In genomic region chr11:68974059-68974450, GRCm38 (mm10) we compare ENCODE assay signal across 8 mouse cellular contexts. TPM values are rescaled to one million over a fixed set of nuclear protein-coding genes. Genes with fewer than 3 reads are reported as not detected.
A peak's percentile ranks its signal among the peaks of the same experiment; 100 is the strongest.
DNase-seq lines count a peak whose midpoint lies in the region; ATAC-seq and TF ChIP-seq lines count a peak whose summit lies in the region.

No protein-coding gene starts in this region.

- WGBS in kidney, embryonic 16.5 days, result 33% methylated on average over 6 of the region's 6 CpGs
- 33% methylated on average over 6 of the region's 6 CpGs for WGBS in hindbrain, embryonic 15.5 days
- WGBS in midbrain, embryonic 15.5 days, result 24% methylated on average over 6 of the region's 6 CpGs

- H3K27ac ChIP-seq in kidney, embryonic 16.5 days (ENCODE audit: low read length), result no peak overlapping the region
- H3K27ac ChIP-seq in cortical plate, adult 2 months (ENCODE audit: insufficient read depth, low read length), result no peak overlapping the region
- no peak overlapping the region for H3K27ac ChIP-seq in hindbrain, embryonic 15.5 days (replicated peaks)
- H3K27ac ChIP-seq in midbrain, embryonic 15.5 days, result no peak overlapping the region

- H3K27me3 ChIP-seq in kidney, embryonic 16.5 days (ENCODE audit: insufficient read depth, low read length), result no peaks in the 10 kb centered on the region
- no peaks in the 10 kb centered on the region for H3K27me3 ChIP-seq in hindbrain, embryonic 15.5 days
- H3K27me3 ChIP-seq in midbrain, embryonic 15.5 days (replicated peaks), result no peaks in the 10 kb centered on the region; the same call in 1 of the 2 replicates

- DNase-seq in kidney, adult 18-20 months, result no peak
- DNase-seq in embryo, embryonic 9.5 days (ENCODE audit: extremely low spot score), result no peak
- no peak for DNase-seq in layer of hippocampus, adult 9-10 months (ENCODE audit: low spot score)
- DNase-seq in urinary bladder, adult 18-20 months (ENCODE audit: low spot score in 2 of 2), result no peak

- no peak for TF ChIP-seq CTCF in cortical plate, adult 2 months (IDR thresholded peaks at IDR 0.05; ENCODE audit: extremely low read depth, insufficient read depth, low read length)

- peak overlapping the region; percentile 56 for H3K4me3 ChIP-seq in kidney, embryonic 16.5 days (ENCODE audit: low read length)
- H3K4me3 ChIP-seq in cortical plate, adult 2 months (ENCODE audit: insufficient read depth, low read length), result peak overlapping the region; percentile 39
- H3K4me3 ChIP-seq in hindbrain, embryonic 15.5 days, result peak overlapping the region; percentile 45
- peak overlapping the region; percentile 44 for H3K4me3 ChIP-seq in midbrain, embryonic 15.5 days

- H3K9ac ChIP-seq in kidney, embryonic 16.5 days (replicated peaks; ENCODE audit: low read length), result peak overlapping the region; percentile 61
- 0 out of 2 replicates have a peak overlapping the region, but pooled peaks have one; percentile 30 for H3K9ac ChIP-seq in hindbrain, embryonic 15.5 days
- H3K9ac ChIP-seq in midbrain, embryonic 15.5 days, result no peak overlapping the region

- H3K4me1 ChIP-seq in kidney, embryonic 16.5 days (ENCODE audit: insufficient read depth, low read length), result peaks cover 10% of the 10 kb centered on the region
- no peaks in the 10 kb centered on the region for H3K4me1 ChIP-seq in cortical plate, adult 2 months (ENCODE audit: control insufficient read depth, insufficient read depth, low read length)
- peaks cover 7% of the 10 kb centered on the region for H3K4me1 ChIP-seq in hindbrain, embryonic 15.5 days (replicated peaks)
- H3K4me1 ChIP-seq in midbrain, embryonic 15.5 days, result peaks cover 11% of the 10 kb centered on the region

- peak overlapping the region; percentile 75 for H3K4me2 ChIP-seq in kidney, embryonic 16.5 days (replicated peaks; ENCODE audit: low read depth, low read length)
- H3K4me2 ChIP-seq in hindbrain, embryonic 15.5 days, result peak overlapping the region; percentile 80
- peak overlapping the region; percentile 79 for H3K4me2 ChIP-seq in midbrain, embryonic 15.5 days

- ATAC-seq in kidney, embryonic 16.5 days (ENCODE audit: low FRiP score, low TSS enrichment), result no peak
- no peak for ATAC-seq in hindbrain, embryonic 15.5 days (ENCODE audit: low FRiP score, low read depth)
- no peak for ATAC-seq in midbrain, embryonic 15.5 days (replicated peaks)

- no peaks in the 10 kb centered on the region for H3K9me3 ChIP-seq in kidney, embryonic 16.5 days (ENCODE audit: low read length)
- no peaks in the 10 kb centered on the region for H3K9me3 ChIP-seq in hindbrain, embryonic 15.5 days
- H3K9me3 ChIP-seq in midbrain, embryonic 15.5 days, result no peaks in the 10 kb centered on the region

- no peaks in the 10 kb centered on the region for H3K36me3 ChIP-seq in kidney, embryonic 16.5 days (ENCODE audit: insufficient read depth, low read length)
- no peaks in the 10 kb centered on the region for H3K36me3 ChIP-seq in hindbrain, embryonic 15.5 days
- no peaks in the 10 kb centered on the region for H3K36me3 ChIP-seq in midbrain, embryonic 15.5 days (replicated peaks)

- no peak for TF ChIP-seq POLR2A in cortical plate, adult 2 months (IDR thresholded peaks at IDR 0.05; ENCODE audit: extremely low read depth, insufficient read depth, low read length)

RNA-seq across cellular contexts. Expression of gene Rangrf, which starts 0.9 kb away (rescaled TPM):
- 62.3 and 63.9 TPM in 2 replicates for polyA plus RNA-seq in kidney, embryonic 16.5 days (2015; fragmentation: Nextera tagmentation; extraction: Ambion mirVana)
- polyA plus RNA-seq in cortical plate, adult 2 months (2012; rRNA removed), result 33.8 and 37.5 TPM in 2 replicates
- 29.8 and 34.3 TPM in 2 replicates for polyA plus RNA-seq in hindbrain, embryonic 15.5 days (2015; fragmentation: Nextera tagmentation; extraction: Ambion mirVana)
- polyA plus RNA-seq in midbrain, embryonic 15.5 days (2015; fragmentation: Nextera tagmentation; extraction: Ambion mirVana), result 22.0 and 22.7 TPM in 2 replicates

RNA-seq across cellular contexts. Expression of gene Slc25a35, which starts 6.1 kb away (rescaled TPM):
- polyA plus RNA-seq in kidney, embryonic 16.5 days (2015; fragmentation: Nextera tagmentation; extraction: Ambion mirVana), result 7.6 and 7.9 TPM in 2 replicates
- 12.2 and 12.8 TPM in 2 replicates for polyA plus RNA-seq in cortical plate, adult 2 months (2012; rRNA removed)
- 1.7 and 2.1 TPM in 2 replicates for polyA plus RNA-seq in hindbrain, embryonic 15.5 days (2015; fragmentation: Nextera tagmentation; extraction: Ambion mirVana)
- polyA plus RNA-seq in midbrain, embryonic 15.5 days (2015; fragmentation: Nextera tagmentation; extraction: Ambion mirVana), result 1.3 and 1.6 TPM in 2 replicates

RNA-seq across cellular contexts. Expression of gene Arhgef15, which starts 16.8 kb away (rescaled TPM):
- polyA plus RNA-seq in kidney, embryonic 16.5 days (2015; fragmentation: Nextera tagmentation; extraction: Ambion mirVana), result 20.0 and 23.0 TPM in 2 replicates
- polyA plus RNA-seq in cortical plate, adult 2 months (2012; rRNA removed), result 27.5 and 32.5 TPM in 2 replicates
- polyA plus RNA-seq in hindbrain, embryonic 15.5 days (2015; fragmentation: Nextera tagmentation; extraction: Ambion mirVana), result 21.8 and 25.3 TPM in 2 replicates
- 24.2 and 28.7 TPM in 2 replicates for polyA plus RNA-seq in midbrain, embryonic 15.5 days (2015; fragmentation: Nextera tagmentation; extraction: Ambion mirVana)

RNA-seq across cellular contexts. Expression of gene Pfas, which starts 34.2 kb away (rescaled TPM):
- 33.9 and 41.9 TPM in 2 replicates for polyA plus RNA-seq in kidney, embryonic 16.5 days (2015; fragmentation: Nextera tagmentation; extraction: Ambion mirVana)
- 17.6 and 20.9 TPM in 2 replicates for polyA plus RNA-seq in cortical plate, adult 2 months (2012; rRNA removed)
- polyA plus RNA-seq in hindbrain, embryonic 15.5 days (2015; fragmentation: Nextera tagmentation; extraction: Ambion mirVana), result 17.6 and 19.0 TPM in 2 replicates
- polyA plus RNA-seq in midbrain, embryonic 15.5 days (2015; fragmentation: Nextera tagmentation; extraction: Ambion mirVana), result 16.9 and 18.7 TPM in 2 replicates

RNA-seq across cellular contexts. Expression of gene Ctc1, which starts 41.7 kb away (rescaled TPM):
- 64.1 and 68.0 TPM in 2 replicates for polyA plus RNA-seq in kidney, embryonic 16.5 days (2015; fragmentation: Nextera tagmentation; extraction: Ambion mirVana)
- 47.0 and 50.0 TPM in 2 replicates for polyA plus RNA-seq in cortical plate, adult 2 months (2012; rRNA removed)
- 56.4 and 71.2 TPM in 2 replicates for polyA plus RNA-seq in hindbrain, embryonic 15.5 days (2015; fragmentation: Nextera tagmentation; extraction: Ambion mirVana)
- polyA plus RNA-seq in midbrain, embryonic 15.5 days (2015; fragmentation: Nextera tagmentation; extraction: Ambion mirVana), result 67.0 and 73.5 TPM in 2 replicates
